Mouse (Mus musculus): ENCODE data around the gene Znhit6. TPM values are rescaled to one million over a fixed set of nuclear protein-coding genes. Genes with fewer than 3 reads are reported as not detected.

Znhit6 gene
- total RNA-seq, 2 experiments from 2014 or later: 13.2 to 13.3 TPM

GRCm38 (mm10) chr3:145602410-145603206, 26.6 kb downstream of the Znhit6 start:
- no peak for DNase-seq

- DNase-seq: no peak
Measured at GRCm38 (mm10) chr3:145605437-145606123, 29.6 kb downstream of the Znhit6 start.

- no peak for DNase-seq
Measured at GRCm38 (mm10) chr3:145608320-145608719, 32.3 kb downstream of the Znhit6 start.

- no peak for DNase-seq
Measured at GRCm38 (mm10) chr3:145612662-145613061, 36.7 kb downstream of the Znhit6 start.

- DNase-seq: no peak
Measured at GRCm38 (mm10) chr3:145613234-145613633, 37.2 kb downstream of the Znhit6 start.

- DNase-seq: peak; percentile 39
Measured at GRCm38 (mm10) chr3:145614362-145615115, 38.5 kb downstream of the Znhit6 start.

- no peak for DNase-seq
Measured at GRCm38 (mm10) chr3:145618299-145618698, 42.3 kb downstream of the Znhit6 start.

- DNase-seq: no peak
Measured at GRCm38 (mm10) chr3:145619621-145620365, 43.8 kb downstream of the Znhit6 start.

GRCm38 (mm10) chr3:145621209-145621608, 45.2 kb downstream of the Znhit6 start:
- no peak for DNase-seq

GRCm38 (mm10) chr3:145623047-145623446, 47.0 kb downstream of the Znhit6 start:
- no peak for DNase-seq

GRCm38 (mm10) chr3:145624786-145625185, 48.8 kb downstream of the Znhit6 start:
- DNase-seq: no peak

- no peak for DNase-seq
Measured at GRCm38 (mm10) chr3:145625546-145625945, 49.5 kb downstream of the Znhit6 start.

GRCm38 (mm10) chr3:145626063-145626462, 50.1 kb downstream of the Znhit6 start:
- no peak for DNase-seq

GRCm38 (mm10) chr3:145627830-145628229, 51.8 kb downstream of the Znhit6 start:
- no peak for DNase-seq

- DNase-seq: no peak
Measured at GRCm38 (mm10) chr3:145628643-145629042, 52.6 kb downstream of the Znhit6 start.

- no peak for DNase-seq
Measured at GRCm38 (mm10) chr3:145632888-145633287, 56.9 kb downstream of the Znhit6 start.

- no peak for DNase-seq
Measured at GRCm38 (mm10) chr3:145634002-145634710, 58.2 kb downstream of the Znhit6 start.

GRCm38 (mm10) chr3:145640170-145640569, 64.2 kb downstream of the Znhit6 start:
- no peak for DNase-seq

- no peak for DNase-seq
Measured at GRCm38 (mm10) chr3:145640583-145640982, 64.6 kb downstream of the Znhit6 start.

GRCm38 (mm10) chr3:145641036-145641685, 65.2 kb downstream of the Znhit6 start:
- no peak for DNase-seq

- no peak for DNase-seq
Measured at GRCm38 (mm10) chr3:145641878-145642277, 65.9 kb downstream of the Znhit6 start.
